Mouse (Mus musculus): ENCODE data around the gene Apobec4.

GRCm38 (mm10) chr1:152701066-152701465 is 49.3 kb upstream of the Apobec4 start:
- TF ChIP-seq CTCF (IDR thresholded peaks at IDR 0.05; ENCODE audit: borderline replicate concordance, insufficient read depth, low read length) = no peak
- TF ChIP-seq POLR2A (IDR thresholded peaks at IDR 0.05; ENCODE audit: low read depth, low read length) = no peak
